Mouse (Mus musculus): ENCODE measurements around the gene Arl5c.
A peak's percentile ranks its signal among the peaks of the same experiment; 100 is the strongest.

Arl5c gene

DNA sequence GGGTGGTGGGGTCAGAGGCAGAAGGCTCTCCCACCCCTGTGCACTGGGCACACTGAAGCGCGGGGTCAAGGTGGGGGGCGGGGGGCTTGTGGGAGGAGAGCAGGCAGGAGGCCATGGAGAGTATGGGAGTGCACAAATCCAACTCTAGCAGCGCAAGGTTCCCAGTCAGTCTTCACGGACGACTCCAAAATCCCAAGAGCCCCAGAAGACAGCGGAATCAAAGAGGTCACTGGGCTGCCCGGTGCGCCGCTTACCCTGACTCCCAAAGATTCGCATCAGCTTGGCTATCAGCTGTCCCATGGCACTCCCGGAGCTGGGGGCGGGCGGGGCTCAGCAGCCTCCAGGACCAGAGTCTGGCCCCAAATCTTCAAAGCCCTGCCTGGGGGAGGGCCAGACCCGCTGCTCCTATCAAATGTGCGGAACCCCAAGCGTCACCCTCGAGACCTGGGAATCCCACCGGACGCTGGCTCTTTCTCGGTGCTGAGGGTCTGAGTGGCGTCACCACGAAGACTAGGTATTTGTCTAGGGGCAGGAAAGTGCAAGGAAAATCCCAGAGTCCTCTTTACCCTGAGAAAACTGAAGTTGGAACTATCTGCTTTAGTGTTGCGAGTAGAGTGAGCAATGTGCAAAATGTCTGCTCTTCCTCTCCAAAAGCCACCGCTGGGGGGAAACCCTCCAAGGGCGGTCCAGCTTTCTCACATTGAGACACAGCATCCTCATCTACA lies at the start of gene Arl5c:
Arl5c (minus strand) TSS at position 618 of the 725 bp plus-strand sequence.
- DNase-seq = no peak

DNA sequence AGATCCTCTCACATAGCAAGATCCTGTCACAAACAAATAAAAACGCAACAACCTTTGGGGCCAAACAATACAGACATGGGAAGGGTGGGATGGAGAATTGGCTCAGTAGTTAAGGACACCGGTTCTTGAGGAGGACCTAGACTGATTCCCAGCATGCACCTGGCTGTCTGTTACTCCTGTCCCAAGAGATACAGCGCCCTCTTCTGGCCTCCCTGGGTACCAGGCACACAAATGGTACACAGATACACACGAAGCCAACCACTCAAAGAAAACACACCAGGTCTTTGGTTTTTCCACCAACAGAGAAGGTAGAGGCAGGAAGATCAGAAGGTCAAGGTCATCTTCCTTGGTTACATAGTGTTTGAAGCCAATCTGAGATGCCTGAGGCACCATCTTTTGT lies 49.6 kb upstream of the Arl5c start:
- DNase-seq = no peak

DNA sequence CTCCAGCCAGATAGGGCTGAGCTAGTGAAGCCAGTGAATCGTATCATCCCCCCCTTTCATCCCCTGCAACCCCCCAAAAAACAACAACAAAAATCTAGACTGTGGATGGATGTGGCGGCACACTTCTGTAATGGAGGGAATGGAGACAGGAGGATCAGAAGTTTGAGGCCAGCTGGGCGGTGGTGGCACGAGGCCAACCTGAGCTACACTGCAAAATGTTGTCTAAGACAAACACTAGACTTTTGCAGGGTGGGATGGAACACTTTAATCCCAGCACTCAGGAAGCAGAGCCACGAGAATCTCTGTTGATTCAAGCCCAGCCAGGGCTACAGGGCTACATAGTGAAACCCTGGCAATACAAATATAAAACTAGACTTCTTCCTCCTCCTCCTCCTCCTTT lies 48.1 kb upstream of the Arl5c start:
- DNase-seq = no peak

DNA sequence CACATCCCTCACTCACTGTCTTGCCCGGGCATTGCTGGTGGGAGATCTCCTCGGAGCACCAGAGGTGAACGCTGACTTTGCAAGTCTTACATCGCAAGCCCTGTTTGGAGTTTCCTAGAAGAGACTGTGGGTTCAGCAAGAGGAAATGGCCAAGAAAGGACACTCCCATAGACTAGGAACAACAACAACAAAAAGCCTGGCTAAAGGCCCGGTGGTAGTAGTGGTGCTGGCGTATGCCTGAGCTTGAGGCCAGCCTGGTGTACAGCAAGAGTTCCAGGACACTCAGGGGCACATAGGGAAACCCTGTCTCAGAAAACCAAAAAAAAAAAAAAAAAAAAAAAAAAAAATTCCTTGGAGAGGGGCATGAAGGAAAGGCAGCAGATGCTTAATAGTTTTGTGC lies 46.8 kb upstream of the Arl5c start:
- DNase-seq = no peak

DNA sequence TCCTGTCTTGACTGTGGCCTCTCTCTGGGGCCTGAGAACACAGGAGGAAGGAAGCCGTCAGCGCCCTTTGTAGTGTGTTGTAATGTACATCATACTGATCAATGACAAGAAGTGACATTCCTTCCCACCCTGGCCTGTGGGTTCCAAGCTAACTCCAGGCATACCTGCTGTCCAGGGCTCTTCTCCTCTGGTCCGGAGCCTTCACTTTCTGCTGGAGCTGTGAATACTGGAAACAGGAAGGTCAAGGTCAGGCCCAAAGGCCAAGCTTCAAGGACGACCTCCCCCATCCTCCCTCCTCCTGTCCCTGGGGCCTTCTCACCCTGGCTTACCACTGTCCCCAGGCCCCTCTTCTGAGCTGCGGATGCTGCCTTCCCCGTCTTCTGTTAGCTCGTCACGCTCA lies 45.0 kb upstream of the Arl5c start:
- no peak for DNase-seq

DNA sequence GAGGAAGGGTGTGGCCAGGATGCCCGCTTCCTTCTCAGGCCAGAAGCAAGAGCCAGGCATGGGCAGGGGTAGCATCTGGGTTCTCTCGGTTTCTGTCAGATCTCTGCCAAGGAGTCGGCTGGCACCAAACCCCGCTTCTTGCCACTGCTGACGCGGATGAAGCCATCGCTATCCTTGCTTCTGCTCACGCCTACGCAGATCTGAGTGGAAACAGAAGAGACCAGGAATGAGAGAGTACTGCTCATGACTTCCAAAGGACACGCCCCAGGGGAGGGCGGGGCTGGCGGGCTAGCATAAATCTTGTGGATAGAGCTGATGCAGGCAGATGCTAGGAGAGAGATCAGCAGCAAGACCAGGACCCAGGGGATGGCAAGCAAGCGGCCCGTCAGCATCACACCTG lies 41.9 kb upstream of the Arl5c start:
- DNase-seq = no peak

DNA sequence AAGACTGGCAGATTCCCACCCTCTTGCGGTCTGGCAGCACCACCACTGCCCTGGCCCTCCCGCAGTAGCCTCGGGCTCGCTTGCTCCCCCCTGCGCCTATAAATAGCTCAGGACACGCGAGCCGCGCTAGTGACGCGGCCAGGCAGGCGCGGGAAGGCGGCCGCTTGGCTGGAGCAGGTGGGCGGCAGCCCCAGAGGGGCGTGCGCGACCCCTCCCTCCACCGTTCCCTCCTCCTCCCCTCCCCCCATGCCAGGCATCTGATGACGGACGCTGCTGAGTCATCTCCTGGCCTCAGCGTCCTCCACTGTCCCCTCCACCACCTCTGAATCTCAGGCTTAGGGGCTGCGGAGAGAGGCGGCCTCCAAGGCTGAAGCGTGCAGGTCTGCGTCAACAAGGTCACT lies 40.0 kb upstream of the Arl5c start:
- no peak for DNase-seq

DNA sequence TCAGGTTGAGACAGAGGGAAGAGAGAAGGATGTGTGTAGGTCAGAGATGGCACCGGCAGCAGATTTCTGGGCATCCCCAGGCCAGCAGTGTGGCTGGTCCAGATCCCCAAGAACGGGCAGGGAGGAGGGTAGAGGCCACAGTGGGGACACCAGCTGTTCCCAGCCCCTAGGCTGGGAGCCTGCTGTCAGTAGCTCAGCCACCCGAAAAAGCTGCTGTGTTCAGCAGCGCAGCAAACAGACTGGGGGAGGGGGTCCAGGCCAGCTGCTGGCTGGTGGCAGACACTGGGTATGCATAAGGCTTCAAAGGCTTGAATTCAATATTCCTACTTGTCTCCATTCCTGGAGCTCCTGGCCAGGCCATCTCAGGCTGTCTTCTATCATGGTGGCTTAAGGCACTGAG lies 38.9 kb upstream of the Arl5c start:
- no peak for DNase-seq

DNA sequence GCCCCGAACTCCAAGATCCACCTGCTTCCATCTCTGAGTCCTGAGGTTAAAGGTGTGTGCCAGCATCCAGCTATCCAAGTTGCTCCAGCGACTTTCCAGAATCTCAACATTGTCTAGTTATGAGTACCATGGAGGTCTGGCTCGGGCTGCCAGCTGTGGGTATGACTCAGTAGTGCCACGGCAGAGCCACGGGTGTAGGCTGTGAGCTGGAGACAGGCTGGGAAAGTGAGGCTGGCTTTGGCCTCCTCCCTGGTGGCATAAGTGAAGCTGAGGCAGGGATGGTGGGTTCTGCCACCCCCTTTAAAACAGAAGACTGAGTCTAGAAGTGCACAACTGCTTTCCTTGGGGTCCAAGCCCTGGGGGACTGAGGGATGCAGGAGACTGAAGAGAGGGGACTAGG lies 38.1 kb upstream of the Arl5c start:
- DNase-seq = no peak

DNA sequence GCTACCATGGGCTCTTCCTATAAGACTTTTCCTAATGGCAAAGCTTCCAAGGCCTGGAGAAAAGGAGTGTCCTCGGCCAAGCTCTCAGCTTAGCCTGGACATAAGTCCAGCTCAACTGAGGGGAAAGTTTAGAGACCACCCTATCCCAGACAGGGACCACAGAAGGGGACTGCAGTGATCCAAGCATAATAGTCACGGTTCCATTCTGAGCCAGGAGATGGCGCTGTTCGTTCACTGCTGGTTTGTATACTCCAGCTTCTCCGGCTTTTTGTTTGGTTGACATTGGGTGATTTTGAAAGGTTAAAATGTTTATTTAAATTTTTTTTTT lies 35.4 kb upstream of the Arl5c start:
- DNase-seq = peak; percentile 40 to 81

DNA sequence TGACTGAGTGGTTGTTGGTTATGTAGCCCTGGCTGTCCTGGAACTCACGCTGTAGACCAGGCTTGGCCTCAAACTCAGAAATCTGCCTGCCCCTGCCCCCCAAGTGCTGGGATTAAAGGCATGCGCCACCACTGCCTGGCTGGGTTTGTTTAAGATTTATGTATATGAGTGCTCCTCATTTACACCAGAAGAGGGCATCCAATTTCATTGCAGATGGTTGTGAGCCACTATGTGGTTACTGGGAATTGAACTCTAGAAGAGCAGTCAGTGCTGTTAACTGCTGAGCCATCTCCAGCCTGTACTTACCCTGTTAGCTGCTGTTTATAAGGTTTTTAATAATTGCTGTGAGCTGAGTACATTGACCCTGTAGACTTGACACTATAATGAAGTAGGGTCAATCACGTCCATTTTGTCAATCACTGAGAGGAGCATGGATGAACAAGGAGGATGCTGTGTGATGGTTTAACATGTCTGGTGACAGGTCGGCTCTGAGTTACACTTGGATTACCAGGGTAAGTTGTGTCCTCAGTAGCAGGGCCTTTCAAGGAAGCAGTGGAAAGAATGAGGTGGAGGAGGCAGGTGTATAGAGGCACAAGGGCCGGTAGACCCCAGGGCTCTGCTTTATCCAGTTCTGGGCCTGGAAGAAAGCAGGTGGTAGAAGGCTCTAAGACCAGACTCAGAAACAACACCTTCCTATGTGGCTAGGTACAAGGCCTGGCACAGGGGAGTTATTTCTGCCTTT lies 34.9 kb upstream of the Arl5c start:
- DNase-seq = no peak

DNA sequence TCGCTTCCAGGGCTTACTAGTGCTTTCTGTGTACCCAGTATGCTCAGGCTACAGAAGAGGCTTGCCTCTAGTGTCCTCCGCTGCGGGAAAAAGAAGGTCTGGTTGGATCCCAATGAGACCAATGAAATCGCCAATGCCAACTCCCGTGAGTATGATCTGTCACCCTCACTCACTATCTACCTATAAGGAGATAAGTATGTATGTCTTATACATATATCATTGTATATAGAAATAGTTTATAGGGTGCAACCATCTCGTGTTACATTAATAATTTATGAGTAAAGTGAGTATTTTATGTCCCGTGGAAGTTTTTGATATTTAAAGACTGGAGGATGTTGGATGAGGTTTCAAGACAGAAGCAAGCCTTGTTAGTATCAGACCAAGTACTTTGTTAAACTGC lies 31.8 kb upstream of the Arl5c start:
- no peak for DNase-seq

DNA sequence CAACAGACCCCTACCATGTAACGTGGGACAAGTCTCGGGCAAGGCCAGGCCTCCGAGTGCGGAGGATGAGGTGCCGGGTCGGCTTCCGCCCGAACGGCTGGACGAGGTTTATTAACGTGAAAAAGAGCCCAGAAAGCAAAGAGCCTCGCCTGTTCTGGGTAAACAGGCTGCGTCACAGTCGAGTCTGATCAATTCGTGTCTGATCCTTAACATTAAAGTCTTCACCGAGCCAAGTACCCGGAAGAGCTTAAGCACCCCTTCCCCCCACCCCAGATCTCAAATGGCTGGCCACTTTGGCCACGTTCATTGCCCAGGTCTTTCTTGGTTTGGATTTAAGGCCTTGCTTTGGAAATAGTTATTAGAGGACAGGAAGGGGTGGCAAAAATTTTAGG lies 31.3 kb upstream of the Arl5c start:
- no peak for DNase-seq

DNA sequence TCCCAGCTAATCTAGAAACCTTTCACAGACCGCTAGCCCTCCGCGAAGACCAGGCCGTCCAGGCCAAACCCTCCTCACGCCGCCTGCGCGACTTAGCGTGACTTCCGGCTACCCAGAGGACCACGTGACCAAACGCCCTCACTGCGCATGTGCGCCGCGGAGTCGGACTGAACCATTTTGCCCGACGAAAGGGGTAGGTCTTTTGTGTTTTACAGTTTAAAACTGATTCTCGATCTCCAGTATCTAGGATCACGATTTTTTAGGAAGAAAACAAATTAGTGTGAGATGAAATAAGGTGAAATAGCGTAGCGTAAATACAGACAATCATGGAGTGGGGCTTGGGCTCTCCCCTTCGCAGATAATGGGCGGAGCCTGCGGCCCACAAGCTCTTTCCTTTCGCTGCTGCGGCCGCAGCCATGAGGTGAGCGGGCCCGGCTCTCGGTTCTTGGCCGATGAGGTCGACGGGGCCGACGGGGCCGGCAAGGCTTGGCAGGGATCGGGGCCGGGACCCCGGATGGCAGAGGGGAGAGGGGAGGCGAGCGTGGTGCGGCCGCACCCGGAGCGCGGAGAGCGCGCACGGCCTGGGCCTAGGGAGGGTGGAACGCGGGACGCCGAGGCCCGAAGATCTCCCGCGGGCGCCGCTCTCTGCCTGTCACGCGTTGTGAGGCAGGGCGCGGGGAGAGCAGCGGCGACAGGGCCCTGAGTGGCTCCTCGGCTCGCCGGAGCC lies 30.8 kb upstream of the Arl5c start, which contains the start of gene Rpl19:
Rpl19 (plus strand) TSS at position 141 of the 727 bp plus-strand sequence.
- DNase-seq = peak; percentile 89 to 92

DNA sequence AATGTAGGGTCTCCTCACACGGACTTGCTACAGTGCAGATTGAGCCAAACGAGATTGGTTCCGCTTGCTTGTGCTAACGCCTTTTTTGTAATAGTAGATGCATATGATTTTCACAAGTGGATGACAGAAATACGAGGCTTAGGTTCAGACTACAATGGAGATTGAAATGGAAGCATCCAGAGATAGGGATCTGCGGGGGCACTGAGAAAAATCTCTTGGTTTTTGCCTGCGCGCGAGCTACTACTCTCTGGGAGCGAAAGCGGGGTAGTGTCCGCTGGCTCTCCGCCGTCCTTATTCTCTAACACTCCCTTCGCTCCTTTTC lies 30.2 kb upstream of the Arl5c start:
- DNase-seq = no peak

DNA sequence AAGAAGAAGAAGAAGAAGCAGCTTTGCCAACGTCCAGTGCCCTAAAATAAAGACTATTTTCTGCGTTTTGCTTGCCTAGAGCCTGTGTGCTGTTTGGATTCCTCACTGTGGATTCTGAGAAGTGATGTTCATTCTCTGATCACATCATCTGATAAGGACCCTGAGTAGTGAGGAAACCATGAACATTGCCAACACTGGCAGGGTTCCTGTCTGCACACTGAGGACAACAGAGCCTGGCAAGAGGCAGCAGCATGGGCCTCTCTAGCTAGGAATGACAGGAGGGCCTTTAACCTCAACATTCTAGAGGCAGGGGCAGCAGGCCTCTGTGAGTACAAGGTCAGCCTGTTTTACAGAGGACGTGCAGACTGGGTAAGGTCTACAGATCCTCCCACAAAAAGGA lies 28.5 kb upstream of the Arl5c start:
- no peak for DNase-seq

DNA sequence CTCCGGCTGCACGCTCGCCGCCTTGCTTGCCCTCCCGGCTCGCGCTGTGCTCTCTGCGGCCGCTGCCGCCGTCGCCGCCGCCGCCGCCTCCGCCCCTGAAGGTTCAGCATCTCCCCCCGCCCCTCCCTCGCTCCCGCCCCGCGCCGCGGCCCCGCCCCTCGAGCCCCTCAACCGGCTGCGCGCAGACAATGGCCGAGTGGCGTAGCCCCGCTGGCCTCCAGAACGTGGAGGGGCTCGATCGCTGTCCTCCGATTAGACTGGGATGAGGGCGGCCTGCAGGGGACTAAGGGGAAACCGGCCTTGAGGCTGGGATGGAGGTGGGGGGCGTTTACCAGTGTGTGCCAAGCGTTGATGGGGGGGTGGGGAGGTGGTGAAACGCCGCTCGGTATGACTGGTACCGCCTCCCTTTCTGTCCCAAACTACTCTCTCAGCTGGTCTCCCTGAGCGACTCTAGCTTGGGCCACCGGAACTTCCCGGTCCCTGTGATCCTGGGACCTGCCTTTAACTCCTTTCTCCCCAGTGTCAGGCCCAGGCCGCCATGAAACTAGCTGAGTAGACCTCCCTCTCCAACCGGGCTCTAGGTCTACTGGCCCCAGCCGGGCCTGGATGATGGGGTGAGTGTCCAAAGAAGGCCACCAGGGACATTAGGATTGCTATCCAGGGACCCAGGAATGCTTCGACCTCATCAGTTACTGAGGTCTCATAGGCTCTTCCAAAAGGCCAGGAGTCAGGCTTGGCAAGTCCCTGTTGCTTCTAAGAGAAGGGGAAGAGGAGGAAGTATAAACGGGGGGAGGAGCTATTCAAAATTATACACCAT lies 26.8 kb upstream of the Arl5c start, which contains the start of gene Cacnb1:
Cacnb1 (minus strand) TSS at position 480 of the 817 bp plus-strand sequence.
- DNase-seq = peak in 1 of 2 experiments; percentile 37

DNA sequence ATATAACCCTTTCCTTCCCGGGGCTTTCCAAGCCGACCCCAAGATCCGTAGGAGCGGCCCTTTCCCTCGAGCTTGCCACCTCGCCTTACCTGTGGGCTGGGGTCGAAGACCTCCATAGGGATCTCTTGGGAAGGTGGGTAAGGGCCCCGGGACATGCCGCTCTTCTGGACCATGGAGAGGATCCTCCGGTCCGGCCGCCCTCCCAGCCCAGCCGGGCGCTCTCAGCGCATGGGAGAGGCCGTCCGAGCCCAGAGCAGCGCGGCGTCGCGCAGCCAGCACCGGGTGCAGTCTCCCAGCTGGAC lies 26.2 kb upstream of the Arl5c start:
- no peak for DNase-seq

DNA sequence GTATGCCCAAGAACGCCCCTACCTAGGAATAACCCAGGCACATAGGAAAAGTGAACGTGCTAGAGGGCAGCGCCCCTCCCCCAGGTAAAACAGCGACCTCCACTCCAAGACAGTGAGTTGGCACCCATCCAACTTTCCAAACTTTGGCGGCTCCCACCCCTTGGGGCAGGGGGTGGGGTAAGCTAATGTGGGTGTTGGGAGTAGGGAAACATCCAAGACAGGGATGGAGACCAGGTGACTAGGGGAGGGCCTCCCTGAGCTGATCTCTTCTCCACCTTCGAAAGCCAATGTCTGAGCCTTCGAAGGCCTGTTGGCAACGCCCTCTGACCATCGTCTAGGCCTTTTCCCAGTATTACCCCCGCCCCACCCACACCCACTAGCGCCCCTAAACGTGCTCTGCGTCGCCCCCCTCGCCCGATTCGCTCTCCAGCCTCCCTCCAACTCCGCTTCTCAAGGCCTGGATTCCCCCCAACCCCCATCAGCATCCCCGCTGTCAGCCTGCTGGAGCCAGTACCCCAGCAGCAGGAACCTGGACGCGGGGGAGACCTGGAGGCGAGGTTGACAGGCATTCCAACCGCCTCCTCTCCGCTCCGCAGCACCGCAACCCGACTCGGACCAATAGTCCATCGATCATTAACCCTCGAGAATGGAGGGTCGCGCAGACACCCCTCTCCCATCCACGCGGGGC lies 25.7 kb upstream of the Arl5c start:
- DNase-seq = no peak

DNA sequence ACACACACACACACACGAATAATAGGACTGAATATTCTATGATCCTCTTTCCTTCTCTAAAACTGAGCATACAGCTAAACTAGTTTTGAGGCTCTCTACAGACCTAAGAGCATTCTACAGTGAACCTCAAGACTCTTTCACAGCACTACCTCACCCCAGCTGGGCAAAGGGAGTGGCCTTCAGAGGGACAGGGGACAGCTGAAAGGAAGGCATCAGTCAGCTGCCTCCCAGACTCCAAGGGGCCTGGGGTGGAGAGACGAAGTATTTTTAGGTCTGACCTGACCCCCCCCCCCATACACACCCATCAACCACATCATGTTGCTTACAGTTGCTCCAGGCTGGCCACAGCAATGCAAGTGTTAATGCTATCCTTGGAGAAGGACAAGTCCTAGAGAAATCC lies 25.1 kb upstream of the Arl5c start:
- no peak for DNase-seq

DNA sequence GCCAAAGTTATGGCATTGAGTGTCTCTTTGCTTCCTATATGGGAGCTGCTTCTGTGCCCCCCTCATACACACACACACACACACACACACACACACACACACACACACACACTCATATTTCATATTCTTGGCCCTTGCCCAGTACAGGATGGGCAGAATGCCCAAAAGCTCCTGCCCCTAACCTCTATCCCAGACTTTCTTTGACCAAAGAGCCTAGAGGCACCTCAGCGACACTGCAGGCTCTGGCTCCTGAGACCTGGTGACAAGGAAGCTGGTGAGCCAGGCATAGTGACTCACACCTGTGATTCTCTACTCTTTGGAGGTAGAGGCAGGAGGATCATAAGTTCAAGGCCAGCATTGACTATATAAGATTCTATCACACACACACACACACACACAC lies 24.7 kb upstream of the Arl5c start:
- DNase-seq = no peak

DNA sequence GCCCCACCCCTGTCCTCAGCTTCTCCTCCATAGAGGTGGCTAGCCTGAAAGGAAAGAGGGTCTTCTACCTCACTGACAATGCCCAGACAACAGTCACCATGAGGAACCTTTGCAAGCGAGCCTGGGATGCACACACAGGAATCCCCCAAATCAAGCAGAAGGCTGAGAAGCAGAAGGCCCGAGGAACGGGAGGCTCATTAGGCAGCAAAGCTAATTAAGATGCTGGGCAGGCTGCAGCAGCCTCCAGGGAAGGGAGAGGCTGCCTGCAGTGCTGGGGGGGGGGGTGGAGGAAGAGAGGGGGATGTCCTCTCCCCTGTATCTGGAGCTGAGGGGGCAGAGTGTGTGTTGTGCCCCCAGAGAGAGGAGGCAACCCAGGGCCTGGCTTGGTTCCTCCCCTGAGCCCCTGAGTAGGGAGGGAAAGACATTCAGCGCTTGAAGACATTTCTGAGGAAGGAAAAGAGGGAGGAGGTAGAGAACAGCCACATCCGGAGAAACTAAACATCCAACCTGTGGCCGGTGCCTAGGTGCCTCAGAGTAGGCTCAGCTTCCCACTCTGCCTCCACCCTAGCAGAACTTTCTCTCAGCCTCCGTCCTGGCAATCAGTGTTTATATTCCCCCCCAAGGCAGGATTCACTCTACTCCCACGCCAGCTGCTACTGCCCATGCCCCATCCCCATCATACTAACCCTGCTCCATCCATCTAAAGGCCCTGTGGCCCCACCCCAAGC lies 24.1 kb upstream of the Arl5c start:
- no peak for DNase-seq

All from kidney, adult 8-10 months (tissue).